Mouse (Mus musculus) midbrain, embryonic 15.5 days (tissue): ENCODE measurements around the gene Ski. TPM values are rescaled to one million over a fixed set of nuclear protein-coding genes. Genes with fewer than 3 reads are reported as not detected.
A peak's percentile ranks its signal among the peaks of the same experiment; 100 is the strongest.

Experiments
- ATAC-seq: fragments of 200-750 bp; cut with Nextera tagmentation; replicated peaks from 2 replicates; pipeline ENCODE4 v1.8.0; 2017; ENCODE audit warnings: moderate TSS enrichment
- H3K27ac ChIP-seq: fragments of 300-500 bp; sonication (generic); 2 replicates; pipeline ENCODE4 v1.5.1; 2015; ENCODE audit warnings: mild to moderate bottlenecking, inconsistent platforms
- H3K27me3 ChIP-seq: fragments of 300-500 bp; sonication (generic); replicated peaks from 2 replicates; pipeline ENCODE4 v1.6.1; 2015; ENCODE audit warnings: inconsistent platforms
- H3K36me3 ChIP-seq: fragments of 300-500 bp; sonication (generic); replicated peaks from 2 replicates; pipeline ENCODE4 v1.6.1; 2015; ENCODE audit warnings: inconsistent platforms
- H3K4me1 ChIP-seq: fragments of 300-500 bp; sonication (generic); 2 replicates; pipeline ENCODE4 v1.6.1; 2015; ENCODE audit warnings: inconsistent platforms
- H3K4me2 ChIP-seq: fragments of 300-500 bp; sonication (generic); 2 replicates; pipeline ENCODE4 v1.6.1; 2015; ENCODE audit warnings: inconsistent platforms, mild to moderate bottlenecking, moderate library complexity
- H3K4me3 ChIP-seq: fragments of 300-500 bp; sonication (generic); 2 replicates; pipeline ENCODE4 v1.5.1; 2015; ENCODE audit warnings: mild to moderate bottlenecking, inconsistent platforms
- H3K9ac ChIP-seq: fragments of 300-500 bp; sonication (generic); 2 replicates; pipeline ENCODE4 v1.6.1; 2015; ENCODE audit warnings: mild to moderate bottlenecking, inconsistent platforms
- H3K9me3 ChIP-seq: fragments of 300-500 bp; sonication (generic); 2 replicates; pipeline ENCODE4 v1.6.1; 2016; ENCODE audit warnings: inconsistent platforms
- WGBS: fragments of 180-500 bp; shearing (Covaris S2); methylation state at CpG from one replicate; pipeline ENCODE4 v1.1.7; 2015; ENCODE audit warnings: mixed read lengths; 5-methylcytosine and 5-hydroxymethylcytosine counted together
- polyA plus RNA-seq: library from polyadenylated mRNA; unstranded; fragments of >200 nt; fragmentation: Nextera tagmentation; extraction: Ambion mirVana; gene quantifications from 2 replicates; pipeline ENCODE4 v1.2.1, GENCODE M21; 2015

Gene Ski
- polyA plus RNA-seq, 1 experiment from 2014 or later = 10.8 TPM

- no peak overlapping the region for H3K9ac ChIP-seq
- H3K27ac ChIP-seq = no peak overlapping the region
- H3K4me1 ChIP-seq = peaks cover 4% of the 10 kb centered on the region; the same call in 1 of the 2 replicates
- no peak for ATAC-seq
- WGBS = 86% methylated on average over 5 of the region's 5 CpGs
- no peak overlapping the region for H3K4me2 ChIP-seq
- no peaks in the 10 kb centered on the region for H3K9me3 ChIP-seq
- no peaks in the 10 kb centered on the region for H3K36me3 ChIP-seq
- H3K4me3 ChIP-seq = no peak overlapping the region
- no peaks in the 10 kb centered on the region for H3K27me3 ChIP-seq
These were observed 6.1 kb upstream of the Ski start for GRCm38 (mm10) chr4:155228461-155228860.

- Histone ChIP-seq H3K27me3 (no peaks in the 10 kb centered on the region), H3K9me3 (no peaks in the 10 kb centered on the region), H3K4me1 (peaks cover 3% of the 10 kb centered on the region; the same call in 1 of the 2 replicates), H3K36me3 (no peaks in the 10 kb centered on the region), H3K27ac (no peak overlapping the region), H3K4me2 (no peak overlapping the region), H3K4me3 (no peak overlapping the region), H3K9ac (no peak overlapping the region)
- no peak for ATAC-seq
- 84% methylated on average over 4 of the region's 4 CpGs for WGBS
These were observed 5.6 kb upstream of the Ski start for GRCm38 (mm10) chr4:155227986-155228385.

GRCm38 (mm10) chr4:155225918-155226317 is 3.5 kb upstream of the Ski start:
- H3K4me2 ChIP-seq = no peak overlapping the region
- WGBS = 80% methylated on average over 5 of the region's 5 CpGs
- H3K4me3 ChIP-seq = no peak overlapping the region
- no peak for ATAC-seq
- H3K36me3 ChIP-seq = no peaks in the 10 kb centered on the region
- H3K9me3 ChIP-seq = no peaks in the 10 kb centered on the region
- no peak overlapping the region for H3K9ac ChIP-seq
- H3K27me3 ChIP-seq = no peaks in the 10 kb centered on the region
- peaks cover 9% of the 10 kb centered on the region for H3K4me1 ChIP-seq
- H3K27ac ChIP-seq = no peak overlapping the region

DNA sequence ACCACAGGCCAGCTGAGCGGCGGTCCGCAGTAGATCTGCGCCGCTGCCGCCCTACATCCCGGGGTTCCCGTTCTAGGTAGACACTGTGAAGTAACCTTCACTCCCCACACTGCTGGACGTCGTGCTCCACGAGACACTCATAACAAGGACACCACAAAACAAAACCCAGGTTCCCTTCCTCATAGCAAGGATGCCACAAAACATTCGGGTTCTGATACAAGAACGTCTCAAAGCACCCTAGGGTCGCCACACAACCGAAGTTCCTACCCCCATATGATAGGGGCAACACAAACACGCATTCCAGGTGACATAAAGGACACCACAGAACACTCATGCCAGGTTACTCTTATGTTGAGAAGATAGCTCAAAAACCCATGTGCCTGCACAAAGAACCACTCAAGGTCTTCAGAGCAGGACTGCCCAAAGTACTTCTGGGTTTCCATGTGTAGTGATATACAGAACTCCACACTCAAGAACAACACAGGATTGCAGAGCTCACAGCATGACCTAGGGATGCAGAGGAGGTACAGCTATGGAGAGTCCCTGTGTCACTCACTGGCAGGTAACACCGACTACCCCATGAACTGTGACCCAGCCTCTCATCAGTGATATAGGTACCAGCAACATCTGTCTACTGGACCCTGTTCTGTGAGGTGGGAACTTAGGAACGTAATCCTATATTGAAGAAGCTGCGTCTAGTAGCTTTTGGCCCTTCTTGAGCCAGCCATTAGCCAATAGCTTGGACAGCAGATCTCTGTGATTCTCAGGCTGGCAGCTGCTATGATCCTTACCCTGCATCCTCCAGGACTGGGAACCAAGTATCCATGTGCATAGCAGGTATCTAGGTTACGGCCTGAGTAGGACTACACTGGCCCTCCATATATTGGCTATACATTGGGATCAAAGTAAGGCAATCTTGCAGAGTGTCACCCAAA is 1.5 kb upstream of the Ski start:
- Histone ChIP-seq H3K4me1 (peaks cover 29% of the 10 kb centered on the region), H3K9me3 (no peaks in the 10 kb centered on the region)
- no peak for ATAC-seq

DNA sequence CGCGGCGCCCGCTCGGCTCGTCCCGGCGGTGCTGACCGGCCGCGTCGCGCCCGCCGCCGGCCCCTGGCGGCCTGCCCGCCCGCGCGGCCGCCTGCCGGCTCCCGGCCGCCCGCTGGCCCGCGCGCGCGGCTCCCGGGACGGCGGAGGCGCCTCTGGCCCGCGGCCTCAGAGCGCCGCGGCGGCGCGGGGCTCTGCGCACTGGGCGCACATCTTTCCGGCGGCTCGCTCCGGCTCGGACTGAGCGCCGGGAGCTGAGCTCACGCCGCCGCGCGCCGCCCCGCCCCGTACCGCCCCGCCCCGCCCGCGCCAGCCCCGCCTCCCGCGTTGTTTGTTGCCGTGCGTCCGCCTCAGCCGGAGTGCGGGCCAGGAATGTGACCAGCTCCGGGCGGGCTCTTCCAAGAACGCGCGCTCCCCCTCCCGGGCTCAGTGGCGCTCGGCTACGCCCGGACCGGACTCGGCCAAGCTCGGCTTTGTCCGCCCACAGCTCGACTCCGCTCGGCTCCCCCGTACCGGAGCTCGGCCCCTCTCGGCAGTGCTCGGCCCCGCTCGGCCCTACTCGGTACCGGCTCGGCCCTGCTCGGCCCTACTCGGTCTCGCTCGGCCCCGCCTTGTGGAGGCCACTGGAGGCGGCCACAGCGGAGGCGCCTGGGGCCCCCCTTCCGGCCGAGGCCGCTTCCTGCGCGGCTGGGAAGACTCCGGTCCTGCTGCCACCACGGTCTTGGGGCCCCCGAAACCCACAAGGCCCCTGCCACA is 625 bp upstream of the Ski start:
- peaks cover 38% of the 10 kb centered on the region for H3K4me1 ChIP-seq
- peak overlapping the region; percentile 94 for H3K27ac ChIP-seq
- peak overlapping the region; percentile 85 for H3K4me3 ChIP-seq
- ATAC-seq = peak; percentile 100
- peak overlapping the region; percentile 88 for H3K9ac ChIP-seq
- H3K36me3 ChIP-seq = no peaks in the 10 kb centered on the region
- under 1% methylated on average over 116 of the region's 116 CpGs for WGBS
- no peaks in the 10 kb centered on the region for H3K27me3 ChIP-seq
- peak overlapping the region; percentile 95 for H3K4me2 ChIP-seq
- H3K9me3 ChIP-seq = no peaks in the 10 kb centered on the region

More for the DNA sequence above, 1.5 kb upstream of the Ski start:
- Histone ChIP-seq H3K9ac (peak overlapping the region; percentile 73), H3K27me3 (no peaks in the 10 kb centered on the region), H3K4me3 (peak overlapping the region; percentile 85), H3K4me2 (peak overlapping the region; percentile 63), H3K27ac (peak overlapping the region; percentile 94), H3K36me3 (no peaks in the 10 kb centered on the region)
- 34% methylated on average over 20 of the region's 20 CpGs for WGBS

GRCm38 (mm10) chr4:155221599-155222551 is 517 bp downstream of the Ski start:
- peak overlapping the region; percentile 88 for H3K9ac ChIP-seq
- no peak for ATAC-seq
- WGBS = under 1% methylated on average over 92 of the region's 93 CpGs
- H3K27me3 ChIP-seq = no peaks in the 10 kb centered on the region
- H3K4me2 ChIP-seq = peak overlapping the region; percentile 95
- H3K9me3 ChIP-seq = no peaks in the 10 kb centered on the region
- peaks cover 49% of the 10 kb centered on the region for H3K4me1 ChIP-seq
- peak overlapping the region; percentile 85 for H3K4me3 ChIP-seq
- H3K27ac ChIP-seq = peak overlapping the region; percentile 82
- no peaks in the 10 kb centered on the region for H3K36me3 ChIP-seq

DNA sequence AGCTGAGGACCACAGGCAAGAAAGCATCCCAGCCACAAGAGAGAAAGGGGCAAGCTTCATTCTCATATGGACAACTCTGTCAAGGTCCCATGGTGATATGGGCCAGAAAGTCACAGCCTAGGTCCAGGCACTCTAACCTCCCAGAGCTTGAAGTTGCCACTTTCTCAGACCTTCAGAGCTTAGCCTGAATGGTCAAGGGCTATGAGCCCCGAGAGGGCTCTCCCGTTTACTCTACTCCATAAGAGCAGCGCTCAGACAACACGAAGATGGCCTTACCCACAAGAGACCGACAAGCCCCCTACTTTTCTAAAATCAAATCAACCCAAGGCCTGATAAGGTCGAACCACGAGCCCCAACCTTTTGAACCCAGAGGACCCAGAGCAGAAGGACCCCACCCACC is 1.3 kb downstream of the Ski start:
- no peaks in the 10 kb centered on the region for H3K36me3 ChIP-seq
- peak overlapping the region; percentile 85 for H3K4me3 ChIP-seq
- peak overlapping the region; percentile 95 for H3K4me2 ChIP-seq
- H3K4me1 ChIP-seq = peaks cover 57% of the 10 kb centered on the region
- WGBS = under 1% methylated on average over 7 of the region's 7 CpGs
- no peaks in the 10 kb centered on the region for H3K27me3 ChIP-seq
- peak overlapping the region; percentile 82 for H3K27ac ChIP-seq
- no peaks in the 10 kb centered on the region for H3K9me3 ChIP-seq
- ATAC-seq = no peak
- H3K9ac ChIP-seq = peak overlapping the region; percentile 88

- peak overlapping the region; percentile 82; the same call in 1 of the 2 replicates for H3K27ac ChIP-seq
- peak overlapping the region; percentile 85 for H3K4me3 ChIP-seq
- H3K4me2 ChIP-seq = peak overlapping the region; percentile 95
- H3K4me1 ChIP-seq = peaks cover 63% of the 10 kb centered on the region
- peak overlapping the region; percentile 88 for H3K9ac ChIP-seq
- no peaks in the 10 kb centered on the region for H3K36me3 ChIP-seq
- WGBS = 4% methylated on average over 14 of the region's 14 CpGs
- no peak for ATAC-seq
- no peaks in the 10 kb centered on the region for H3K9me3 ChIP-seq
- no peaks in the 10 kb centered on the region for H3K27me3 ChIP-seq
These were observed 1.9 kb downstream of the Ski start for GRCm38 (mm10) chr4:155220213-155221100.

DNA sequence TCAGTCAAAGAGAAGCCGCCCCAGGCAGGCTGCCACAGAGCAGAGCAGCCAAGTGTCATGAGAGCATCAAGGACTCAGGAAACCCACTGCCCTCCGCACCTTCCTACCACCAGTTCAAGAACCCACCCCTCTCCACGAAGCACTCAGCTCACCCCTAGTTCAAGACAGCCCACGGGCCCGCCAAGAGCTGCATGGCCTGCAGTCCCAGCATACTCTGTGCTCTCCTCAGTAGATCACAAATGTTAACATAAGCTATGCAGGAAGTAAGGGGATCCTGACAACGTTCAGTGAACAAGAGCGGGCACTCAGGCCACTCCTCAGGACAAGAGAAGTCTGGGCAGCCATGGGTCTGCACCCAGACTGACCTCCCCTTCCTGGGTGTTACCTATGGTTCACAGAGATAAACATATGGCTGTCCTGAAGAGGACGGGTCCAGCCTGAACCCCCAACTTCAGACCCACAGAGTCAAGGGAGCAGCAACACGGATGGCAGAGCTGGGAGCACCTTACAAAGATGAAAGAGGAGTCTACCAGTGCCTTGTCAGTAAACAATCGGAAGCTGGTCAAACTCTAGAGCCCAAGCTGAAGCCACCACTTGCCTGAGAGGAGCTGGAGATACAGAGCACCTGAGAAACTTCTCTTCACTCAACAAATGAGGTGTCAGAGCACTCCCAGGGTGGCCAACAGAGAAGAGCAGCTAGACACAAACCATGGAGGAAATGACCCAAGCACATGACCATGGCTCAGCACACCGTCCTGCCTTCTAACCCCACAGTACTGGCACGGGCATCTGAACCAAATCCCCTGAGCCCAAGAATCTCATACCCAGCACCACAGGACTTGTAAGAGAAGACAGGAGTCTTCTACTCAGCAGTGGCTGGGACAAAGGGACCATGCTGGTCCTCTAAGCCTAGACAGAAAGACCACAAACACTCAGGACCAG is 2.9 kb downstream of the Ski start:
- no peaks in the 10 kb centered on the region for H3K9me3 ChIP-seq
- H3K4me1 ChIP-seq = peaks cover 72% of the 10 kb centered on the region
- H3K4me2 ChIP-seq = peak overlapping the region; percentile 95
- no peaks in the 10 kb centered on the region for H3K36me3 ChIP-seq
- ATAC-seq = no peak
- H3K27ac ChIP-seq = no peak overlapping the region
- H3K27me3 ChIP-seq = no peaks in the 10 kb centered on the region
- peak overlapping the region; percentile 85 for H3K4me3 ChIP-seq
- H3K9ac ChIP-seq = peak overlapping the region; percentile 88
- 60% methylated on average over 12 of the region's 12 CpGs for WGBS

- H3K4me2 ChIP-seq = peak overlapping the region; percentile 95
- ATAC-seq = no peak
- H3K9ac ChIP-seq = no peak overlapping the region
- WGBS = 84% methylated on average over 9 of the region's 9 CpGs
- no peaks in the 10 kb centered on the region for H3K9me3 ChIP-seq
- H3K4me3 ChIP-seq = no peak overlapping the region; the same call in 1 of the 2 replicates
- H3K36me3 ChIP-seq = no peaks in the 10 kb centered on the region
- peaks cover 82% of the 10 kb centered on the region for H3K4me1 ChIP-seq
- no peak overlapping the region for H3K27ac ChIP-seq
- H3K27me3 ChIP-seq = no peaks in the 10 kb centered on the region
These were observed 4.2 kb downstream of the Ski start for GRCm38 (mm10) chr4:155218104-155218732.
